Mouse (Mus musculus): ENCODE results near the gene St6galnac6. TPM values are rescaled to one million over a fixed set of nuclear protein-coding genes. Genes with fewer than 3 reads are reported as not detected.

The St6galnac6 gene
- polyA plus RNA-seq, 1 experiment from 2014 or later, result 7.5 TPM

GRCm38 (mm10) chr2:32669876-32670275, 70.4 kb downstream of the St6galnac6 start:
- no peak for ATAC-seq (ENCODE audit: insufficient number of reproducible peaks, low FRiP score, low TSS enrichment, low read depth)
- Histone ChIP-seq H3K9me3 (ENCODE audit: control insufficient read depth, low read length) (no peaks in the 10 kb centered on the region), H3K9ac (ENCODE audit: low read length) (no peak overlapping the region), H3K4me2 (ENCODE audit: low read depth, severe bottlenecking) (no peak overlapping the region), H3K27ac (replicated peaks; ENCODE audit: low read depth, low read length) (no peak overlapping the region), H3K36me3 (ENCODE audit: control insufficient read depth, insufficient read depth, low read length) (no peaks in the 10 kb centered on the region), H3K27me3 (ENCODE audit: control insufficient read depth, insufficient read depth, low read length) (no peaks in the 10 kb centered on the region), H3K4me1 (ENCODE audit: control insufficient read depth, insufficient read depth, low read length) (no peaks in the 10 kb centered on the region), H3K4me3 (ENCODE audit: low read depth, low read length) (no peak overlapping the region)
- no peak for DNase-seq (ENCODE audit: low spot score)
- 58% methylated on average over 3 of the region's 3 CpGs for WGBS

MicroRNAs within 50 kb of the gene (microRNA counts, 519-probe panel; counts per million panel counts)
- microRNA mmu-miR-1954, result not detected

Small RNA genes within 50 kb of the gene (microRNA-seq; reads per million reads assigned to microRNA genes)
- not detected for gene Mir1954

Other genes with a start within 250 kb of the St6galnac6 start
- 52.2 and 67.8 TPM in 2 replicates for gene Ciz1, start 247.4 kb upstream of the St6galnac6 start, polyA plus RNA-seq (2014; fragmentation: Nextera tagmentation; extraction: Ambion mirVana)
- gene Dnm1, start 246.4 kb upstream of the St6galnac6 start, polyA plus RNA-seq (2014; fragmentation: Nextera tagmentation; extraction: Ambion mirVana), result 36.1 and 39.9 TPM in 2 replicates
- gene 1110008P14Rik, start 217.8 kb upstream of the St6galnac6 start, polyA plus RNA-seq (2014; fragmentation: Nextera tagmentation; extraction: Ambion mirVana), result 39.4 and 44.4 TPM in 2 replicates
- gene Lcn2, start 211.5 kb upstream of the St6galnac6 start, polyA plus RNA-seq (2014; fragmentation: Nextera tagmentation; extraction: Ambion mirVana), result 0.35 TPM in 1 of 2 replicates, not detected in the other
- gene Ptges2, start 203.8 kb upstream of the St6galnac6 start, polyA plus RNA-seq (2014; fragmentation: Nextera tagmentation; extraction: Ambion mirVana), result 29.0 and 32.3 TPM in 2 replicates
- 5.6 and 6.9 TPM in 2 replicates for gene Naif1, start 149.3 kb upstream of the St6galnac6 start, polyA plus RNA-seq (2014; fragmentation: Nextera tagmentation; extraction: Ambion mirVana)
- 19.2 and 21.9 TPM in 2 replicates for gene Slc25a25, start 148.3 kb upstream of the St6galnac6 start, polyA plus RNA-seq (2014; fragmentation: Nextera tagmentation; extraction: Ambion mirVana)
- gene Fam102a, start 64.4 kb upstream of the St6galnac6 start, polyA plus RNA-seq (2014; fragmentation: Nextera tagmentation; extraction: Ambion mirVana), result 9.8 and 12.4 TPM in 2 replicates
- gene Dpm2, start 28.9 kb upstream of the St6galnac6 start, polyA plus RNA-seq (2014; fragmentation: Nextera tagmentation; extraction: Ambion mirVana), result 89.0 and 98.6 TPM in 2 replicates
- 3.3 and 4.0 TPM in 2 replicates for gene Pip5kl1, start 24.9 kb upstream of the St6galnac6 start, polyA plus RNA-seq (2014; fragmentation: Nextera tagmentation; extraction: Ambion mirVana)
- 0.33 and 0.34 TPM in 2 replicates for gene 9430097D07Rik, start 24.0 kb upstream of the St6galnac6 start, polyA plus RNA-seq (2014; fragmentation: Nextera tagmentation; extraction: Ambion mirVana)
- gene St6galnac4, start 12.6 kb upstream of the St6galnac6 start, polyA plus RNA-seq (2014; fragmentation: Nextera tagmentation; extraction: Ambion mirVana), result 21.2 and 21.5 TPM in 2 replicates
- gene Ak1, start 22.0 kb downstream of the St6galnac6 start, polyA plus RNA-seq (2014; fragmentation: Nextera tagmentation; extraction: Ambion mirVana), result 25.4 and 29.8 TPM in 2 replicates
- 19.3 TPM in 2 replicates for gene Eng, start 46.9 kb downstream of the St6galnac6 start, polyA plus RNA-seq (2014; fragmentation: Nextera tagmentation; extraction: Ambion mirVana)
- gene Fpgs, start 104.4 kb downstream of the St6galnac6 start, polyA plus RNA-seq (2014; fragmentation: Nextera tagmentation; extraction: Ambion mirVana), result 22.1 and 23.2 TPM in 2 replicates
- gene Cdk9, start 113.4 kb downstream of the St6galnac6 start, polyA plus RNA-seq (2014; fragmentation: Nextera tagmentation; extraction: Ambion mirVana), result 98.3 and 101 TPM in 2 replicates
- gene Sh2d3c, start 121.3 kb downstream of the St6galnac6 start, polyA plus RNA-seq (2014; fragmentation: Nextera tagmentation; extraction: Ambion mirVana), result 12.2 and 13.1 TPM in 2 replicates
- gene 6330409D20Rik, start 141.3 kb downstream of the St6galnac6 start, polyA plus RNA-seq (2014; fragmentation: Nextera tagmentation; extraction: Ambion mirVana), result 0.13 TPM in 1 of 2 replicates, not detected in the other
- gene Tor2a, start 157.5 kb downstream of the St6galnac6 start, polyA plus RNA-seq (2014; fragmentation: Nextera tagmentation; extraction: Ambion mirVana), result 58.5 and 60.2 TPM in 2 replicates
- gene Ttc16, start 175.9 kb downstream of the St6galnac6 start, polyA plus RNA-seq (2014; fragmentation: Nextera tagmentation; extraction: Ambion mirVana), result 0.13 and 0.56 TPM in 2 replicates
- 3.7 and 5.2 TPM in 2 replicates for gene Ptrh1, start 176.1 kb downstream of the St6galnac6 start, polyA plus RNA-seq (2014; fragmentation: Nextera tagmentation; extraction: Ambion mirVana)
- gene Cfap157, start 184.7 kb downstream of the St6galnac6 start, polyA plus RNA-seq (2014; fragmentation: Nextera tagmentation; extraction: Ambion mirVana), result 0.27 and 0.37 TPM in 2 replicates
- gene Stxbp1, start 247.5 kb downstream of the St6galnac6 start, polyA plus RNA-seq (2014; fragmentation: Nextera tagmentation; extraction: Ambion mirVana), result 15.2 and 17.7 TPM in 2 replicates